Mouse (Mus musculus) spleen, adult 12 weeks (tissue): ENCODE data around the gene Afap1l2.

Experiments used
- DNase-seq: peaks from one replicate; pipeline ENCODE4 v3.0.0; 2022; ENCODE audit warnings: low spot score

Gene Afap1l2

GRCm38 (mm10) chr19:57007291-57007690, 737 bp downstream of the Afap1l2 start:
- DNase-seq = no peak

- no peak for DNase-seq
These were observed 1.2 kb downstream of the Afap1l2 start for GRCm38 (mm10) chr19:57006841-57007240.

- DNase-seq = no peak
These were observed 3.0 kb downstream of the Afap1l2 start for GRCm38 (mm10) chr19:57005062-57005461.

- no peak for DNase-seq
These were observed 4.6 kb downstream of the Afap1l2 start for GRCm38 (mm10) chr19:57003460-57003810.

GRCm38 (mm10) chr19:57002741-57003459, 5.1 kb downstream of the Afap1l2 start:
- DNase-seq = no peak

- DNase-seq = no peak
These were observed 6.1 kb downstream of the Afap1l2 start for GRCm38 (mm10) chr19:57001926-57002325.

- DNase-seq = no peak
These were observed 7.4 kb downstream of the Afap1l2 start for GRCm38 (mm10) chr19:57000592-57000991.

GRCm38 (mm10) chr19:56999781-57000180, 8.2 kb downstream of the Afap1l2 start:
- no peak for DNase-seq

GRCm38 (mm10) chr19:56998910-56999309, 9.1 kb downstream of the Afap1l2 start:
- no peak for DNase-seq

GRCm38 (mm10) chr19:56998331-56998730, 9.7 kb downstream of the Afap1l2 start:
- no peak for DNase-seq

GRCm38 (mm10) chr19:56997164-56997599, 10.8 kb downstream of the Afap1l2 start:
- no peak for DNase-seq

GRCm38 (mm10) chr19:56995441-56995840, 12.6 kb downstream of the Afap1l2 start:
- no peak for DNase-seq

GRCm38 (mm10) chr19:56994653-56995052, 13.4 kb downstream of the Afap1l2 start:
- DNase-seq = no peak

- no peak for DNase-seq
These were observed 14.3 kb downstream of the Afap1l2 start for GRCm38 (mm10) chr19:56993763-56994162.

GRCm38 (mm10) chr19:56992978-56993545, 15.0 kb downstream of the Afap1l2 start:
- no peak for DNase-seq

GRCm38 (mm10) chr19:56990367-56991111, 17.5 kb downstream of the Afap1l2 start:
- no peak for DNase-seq

GRCm38 (mm10) chr19:56989171-56989570, 18.9 kb downstream of the Afap1l2 start:
- DNase-seq = no peak

GRCm38 (mm10) chr19:56984229-56984628, 23.8 kb downstream of the Afap1l2 start:
- no peak for DNase-seq

GRCm38 (mm10) chr19:56983757-56984156, 24.3 kb downstream of the Afap1l2 start:
- DNase-seq = no peak

GRCm38 (mm10) chr19:56981760-56982159, 26.3 kb downstream of the Afap1l2 start:
- DNase-seq = no peak

GRCm38 (mm10) chr19:56980803-56981202, 27.2 kb downstream of the Afap1l2 start:
- no peak for DNase-seq

GRCm38 (mm10) chr19:56976962-56977948, 30.8 kb downstream of the Afap1l2 start:
- no peak for DNase-seq
